25 mouse cellular contexts compared by ENCODE assay signal in the genomic region with DNA sequence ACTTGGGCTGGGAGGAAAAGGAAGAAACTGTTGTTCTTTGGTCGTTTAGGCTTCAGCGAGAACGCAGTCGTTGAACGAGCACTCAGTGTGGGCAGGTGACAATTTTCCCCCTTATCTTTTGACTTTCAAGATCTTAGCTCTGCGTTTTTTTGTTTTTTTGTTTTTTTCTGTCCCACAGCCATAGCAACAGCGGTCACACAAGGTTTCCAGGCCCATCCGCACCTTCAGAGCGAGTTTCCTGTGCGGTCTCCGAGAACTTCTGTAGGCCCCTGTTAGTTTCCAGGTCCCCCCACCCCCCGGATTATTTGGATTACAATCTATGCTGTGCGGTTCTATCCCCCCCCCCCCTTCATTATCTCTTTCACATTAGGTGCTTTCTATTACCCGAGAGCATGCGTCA.
"Had no signal": no experiment of that assay in that cellular context is flagged by ENCODE, and none has a peak within 500 bp of the region (broad histone marks: within the 10 kb centered on the region; RNA-seq: fewer than 3 reads in every experiment).

No protein-coding gene starts in this region.

- DNase-seq: kidney, adult 2 months; kidney, postnatal 10 days; kidney, postnatal 36 days; layer of hippocampus, postnatal 36 days; liver; lung, adult 18-20 months; lung, postnatal 10 days; lung, postnatal 36 days; right cerebral cortex, adult 18-20 months; right cerebral cortex, postnatal 14 days; right cerebral cortex, postnatal 4 days; thymus, adult 2 months; thymus, postnatal 14 days; thymus, postnatal 4 days had no signal

- H3K27me3 ChIP-seq: liver, embryonic 12.5 days; liver, embryonic 15.5 days; lung, embryonic 15.5 days; midbrain, embryonic 13.5 days; neural tube, embryonic 12.5 days had no signal

- ATAC-seq: intestine, postnatal 0 days; liver, embryonic 12.5 days; midbrain, embryonic 13.5 days had no signal

- H3K4me3 ChIP-seq: kidney, embryonic 15.5 days; limb, embryonic 10.5 days; limb, embryonic 13.5 days; liver, embryonic 12.5 days; liver, embryonic 15.5 days; lung, embryonic 15.5 days; midbrain, embryonic 13.5 days; neural tube, embryonic 12.5 days; neural tube, embryonic 15.5 days had no signal

- H3K36me3 ChIP-seq: kidney, embryonic 15.5 days; limb, embryonic 10.5 days; limb, embryonic 13.5 days; liver, embryonic 12.5 days; liver, embryonic 15.5 days; lung, embryonic 15.5 days; midbrain, embryonic 13.5 days; neural tube, embryonic 12.5 days; neural tube, embryonic 15.5 days had no signal

- H3K4me1 ChIP-seq: kidney, embryonic 15.5 days; limb, embryonic 10.5 days; limb, embryonic 13.5 days; liver, embryonic 15.5 days; lung, embryonic 15.5 days; midbrain, embryonic 13.5 days; neural tube, embryonic 12.5 days; neural tube, embryonic 15.5 days had no signal

- H3K27ac ChIP-seq: kidney, embryonic 15.5 days; limb, embryonic 10.5 days; limb, embryonic 13.5 days; liver, embryonic 12.5 days; liver, embryonic 15.5 days; lung, embryonic 15.5 days; midbrain, embryonic 13.5 days; neural tube, embryonic 12.5 days; neural tube, embryonic 15.5 days; stomach, postnatal 0 days had no signal

- H3K9me3 ChIP-seq: kidney, embryonic 15.5 days; limb, embryonic 10.5 days; limb, embryonic 13.5 days; liver, embryonic 12.5 days; liver, embryonic 15.5 days; lung, embryonic 15.5 days; midbrain, embryonic 13.5 days; neural tube, embryonic 12.5 days; neural tube, embryonic 15.5 days had no signal
